Mouse (Mus musculus) liver, embryonic 14.5 days (tissue): Measurements from ENCODE around the gene Nek11. TPM values are rescaled to one million over a fixed set of nuclear protein-coding genes. Genes with fewer than 3 reads are reported as not detected.

Source experiments
- ATAC-seq: fragments of 200-750 bp; cut with Nextera tagmentation; 2 replicates; pipeline ENCODE4 v1.8.0; 2017; ENCODE audit warnings: moderate number of reproducible peaks, mild to moderate bottlenecking, moderate library complexity; ENCODE audit not compliant: insufficient read depth
- DNase-seq, 3 experiments: peaks; one replicate each; pipeline ENCODE4 v3.0.0-alpha.2; 2012 to 2013; ENCODE audit warnings: low read depth in 3 of 3, low spot score in 3 of 3
- H3K27ac ChIP-seq: fragments of 300-500 bp; sonication (generic); 2 replicates; pipeline ENCODE4 v1.5.1; 2014; ENCODE audit warnings: moderate library complexity, mild to moderate bottlenecking, control low read depth, inconsistent platforms
- H3K27me3 ChIP-seq: fragments of 300-500 bp; sonication (generic); 2 replicates; pipeline ENCODE4 v1.6.1; 2014; ENCODE audit warnings: mild to moderate bottlenecking, low read length, moderate library complexity; ENCODE audit not compliant: control insufficient read depth, insufficient read depth
- H3K36me3 ChIP-seq: fragments of 300-500 bp; sonication (generic); replicated peaks from 2 replicates; pipeline ENCODE4 v1.6.1; 2014; ENCODE audit warnings: low read depth; ENCODE audit not compliant: control insufficient read depth, insufficient read depth
- H3K4me1 ChIP-seq, 2 experiments: fragments of 200-500 bp in 1 of 2; fragments of 300-500 bp in 1 of 2; sonication (generic) in 1 of 2; replicated peaks; 2 replicates each; pipeline ENCODE4 v1.6.1; 2012 to 2014; ENCODE audit warnings: antibody characterized with exemption in 1 of 2, inconsistent platforms in 1 of 2, low read length in 1 of 2; ENCODE audit not compliant: control insufficient read depth in 2 of 2, insufficient read depth in 2 of 2
- H3K4me2 ChIP-seq: fragments of 300-500 bp; sonication (generic); 2 replicates; pipeline ENCODE4 v1.6.1; 2014; ENCODE audit warnings: low read depth, mild to moderate bottlenecking, control low read depth, moderate library complexity
- H3K4me3 ChIP-seq, 2 experiments: fragments of 200-500 bp in 1 of 2; fragments of 300-500 bp in 1 of 2; sonication (generic) in 1 of 2; 2 replicates each; pipeline ENCODE4 v1.5.1; 2012 to 2014; ENCODE audit warnings: low read depth in 2 of 2, low read length in 2 of 2, mild to moderate bottlenecking in 2 of 2, control low read depth in 1 of 2, inconsistent platforms in 1 of 2, moderate library complexity in 1 of 2; ENCODE audit not compliant: insufficient read depth in 1 of 2
- H3K9ac ChIP-seq: fragments of 300-500 bp; sonication (generic); replicated peaks from 2 replicates; pipeline ENCODE4 v1.6.1; 2014; ENCODE audit warnings: mild to moderate bottlenecking, control low read depth, moderate library complexity
- H3K9me3 ChIP-seq: fragments of 300-500 bp; sonication (generic); 2 replicates; pipeline ENCODE4 v1.6.1; 2016; ENCODE audit warnings: low read length, mixed read lengths; ENCODE audit not compliant: control insufficient read depth
- CTCF ChIP-seq: IDR thresholded peaks from 2 replicates; pipeline ENCODE4 v1.5.1; 2016; ENCODE audit warnings: antibody characterized with exemption, low read depth, control low read depth
- EP300 ChIP-seq: IDR thresholded peaks from 2 replicates; pipeline ENCODE4 v1.6.1; 2016; ENCODE audit warnings: antibody characterized with exemption, low read depth
- WGBS: fragments of 180-500 bp; shearing (Covaris S2); extraction: QIAGEN DNeasy Blood & Tissue Kit; methylation state at CpG from one replicate; pipeline ENCODE4 v1.1.7; 2014; ENCODE audit not compliant: insufficient replicate concordance; 5-methylcytosine and 5-hydroxymethylcytosine counted together
- polyA plus RNA-seq, 2 experiments: library from polyadenylated mRNA; depleted of rRNA in 1 of 2; stranded (reverse) in 1 of 2; unstranded in 1 of 2; fragments of >200 nt; fragmentation: Nextera tagmentation in 1 of 2; extraction: Ambion mirVana in 1 of 2; gene quantifications; 2 replicates each; pipeline versions ENCODE4 v1.2.1 to v1.2.3; 2012 to 2014

The Nek11 gene
- polyA plus RNA-seq, 2 experiments: not detected

DNA sequence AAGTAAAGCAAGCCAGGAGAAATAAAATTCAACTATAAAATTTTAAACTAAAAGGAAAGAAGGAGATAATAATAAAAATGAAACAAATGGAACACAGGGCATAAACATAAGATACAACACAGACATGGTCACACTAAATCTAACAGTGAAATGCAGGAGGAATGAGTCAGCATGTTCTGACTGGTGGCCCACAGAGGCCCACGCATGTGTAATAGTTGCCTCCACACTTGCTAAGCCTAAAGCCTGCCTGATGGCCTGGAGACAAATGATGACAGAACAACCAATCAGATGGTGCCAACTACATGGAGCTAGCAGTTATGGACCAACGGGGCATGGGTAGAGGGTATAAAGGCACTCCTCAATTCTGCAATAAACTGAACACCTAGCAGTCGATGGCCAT, 93.1 kb downstream of the Nek11 start:
- Histone ChIP-seq H3K9ac (no peak overlapping the region), H3K4me2 (no peak overlapping the region), H3K36me3 (no peaks in the 10 kb centered on the region), H3K27me3 (no peaks in the 10 kb centered on the region), H3K4me3 (no peak overlapping the region), H3K27ac (no peak overlapping the region), H3K4me1 (no peaks in the 10 kb centered on the region), H3K9me3 (no peaks in the 10 kb centered on the region)
- no peak for TF ChIP-seq EP300
- no peak for TF ChIP-seq CTCF
- DNase-seq: no peak
- no peak for ATAC-seq
- 55% methylated on average over 3 of the region's 3 CpGs for WGBS

DNA sequence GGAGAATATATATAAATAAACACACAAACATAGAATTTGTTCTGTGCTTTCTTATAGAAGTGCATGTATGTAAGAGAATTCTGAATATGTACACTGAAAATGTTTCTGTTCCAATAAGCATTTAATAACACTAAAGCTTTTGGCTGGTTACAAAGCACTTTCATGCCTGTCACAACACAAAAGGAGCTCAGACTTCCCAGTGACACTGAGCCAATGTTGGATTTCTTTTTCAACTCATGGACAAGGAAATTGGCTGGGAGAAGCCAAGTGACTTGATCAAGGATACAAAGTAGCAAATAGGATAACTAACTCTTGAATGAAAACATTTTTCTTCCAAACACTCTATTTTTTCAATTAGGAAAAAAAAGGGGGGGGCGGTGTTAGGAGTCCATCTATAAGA, 93.9 kb downstream of the Nek11 start:
- TF ChIP-seq EP300 (no peak), CTCF (no peak)
- Histone ChIP-seq H3K4me3 (no peak overlapping the region), H3K4me2 (no peak overlapping the region), H3K27me3 (no peaks in the 10 kb centered on the region), H3K4me1 (no peaks in the 10 kb centered on the region), H3K36me3 (no peaks in the 10 kb centered on the region), H3K9ac (no peak overlapping the region), H3K27ac (no peak overlapping the region), H3K9me3 (peaks cover 2% of the 10 kb centered on the region; the same call in 1 of the 2 replicates)
- ATAC-seq (no peak), DNase-seq (no peak)
- 76% methylated on average over 1 of the region's 1 CpGs for WGBS

DNA sequence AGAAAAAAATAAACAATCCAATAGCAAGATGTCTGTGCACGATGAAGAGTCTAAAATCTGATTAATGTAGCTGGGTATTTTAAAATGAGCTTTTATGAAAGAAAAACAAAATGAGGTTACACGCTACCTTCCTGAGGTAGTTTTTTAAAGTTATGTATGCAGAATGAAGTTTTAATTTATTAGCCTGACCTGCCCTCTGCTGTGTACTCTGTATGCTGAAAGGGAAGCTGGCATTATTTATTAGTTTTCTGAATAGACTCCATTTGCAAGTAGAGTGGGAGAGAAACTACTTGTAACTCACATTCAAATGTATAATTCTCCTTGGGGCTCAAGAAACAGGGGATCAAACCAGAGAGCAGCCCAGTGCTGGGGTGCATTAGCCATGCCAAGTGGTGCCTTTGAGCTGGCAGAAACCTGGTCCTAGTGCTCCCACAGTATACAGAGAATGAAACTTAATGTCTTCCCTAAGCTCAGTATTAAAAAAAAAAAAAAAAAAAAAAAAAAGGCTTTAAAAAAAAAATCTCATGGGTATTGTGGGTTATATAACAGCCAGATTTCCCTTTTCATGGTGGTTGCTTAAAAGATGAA, 94.5 kb downstream of the Nek11 start:
- ATAC-seq: no peak
- H3K4me1 ChIP-seq: no peaks in the 10 kb centered on the region
- no peak overlapping the region for H3K27ac ChIP-seq
- peaks cover 2% of the 10 kb centered on the region; the same call in 1 of the 2 replicates for H3K9me3 ChIP-seq
- no peak overlapping the region for H3K4me3 ChIP-seq
- no peak overlapping the region for H3K9ac ChIP-seq
- no peak for DNase-seq
- H3K4me2 ChIP-seq: no peak overlapping the region
- no peak for TF ChIP-seq EP300
- TF ChIP-seq CTCF: no peak
- 62% methylated on average over 2 of the region's 2 CpGs for WGBS
- H3K36me3 ChIP-seq: no peaks in the 10 kb centered on the region
- H3K27me3 ChIP-seq: no peaks in the 10 kb centered on the region

DNA sequence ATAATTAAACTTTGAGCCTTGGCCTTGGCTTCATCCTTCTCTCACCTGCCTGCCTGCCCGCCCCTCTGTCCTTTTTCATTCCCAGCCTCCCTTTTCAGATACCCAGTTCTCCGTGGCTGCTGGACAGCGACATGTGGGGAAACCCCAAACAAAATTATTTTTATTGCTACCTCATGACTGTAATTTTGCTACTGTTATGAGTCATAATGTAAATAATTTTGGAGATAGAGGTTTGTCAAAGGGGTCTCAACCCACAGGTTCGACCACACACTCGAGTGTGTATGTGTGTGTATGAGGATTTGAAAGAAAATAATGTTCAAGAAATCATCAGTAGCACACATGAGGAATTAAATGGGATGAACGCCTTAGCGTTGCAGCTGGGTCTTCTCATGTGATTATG, 110.7 kb downstream of the Nek11 start:
- Histone ChIP-seq H3K9ac (no peak overlapping the region), H3K4me2 (no peak overlapping the region), H3K27me3 (no peaks in the 10 kb centered on the region), H3K27ac (no peak overlapping the region), H3K9me3 (no peaks in the 10 kb centered on the region), H3K4me3 (no peak overlapping the region), H3K36me3 (no peaks in the 10 kb centered on the region), H3K4me1 (no peaks in the 10 kb centered on the region)
- 25% methylated on average over 7 of the region's 7 CpGs for WGBS
- ATAC-seq (no peak), DNase-seq (no peak)
- TF ChIP-seq CTCF: no peak
- TF ChIP-seq EP300: no peak

DNA sequence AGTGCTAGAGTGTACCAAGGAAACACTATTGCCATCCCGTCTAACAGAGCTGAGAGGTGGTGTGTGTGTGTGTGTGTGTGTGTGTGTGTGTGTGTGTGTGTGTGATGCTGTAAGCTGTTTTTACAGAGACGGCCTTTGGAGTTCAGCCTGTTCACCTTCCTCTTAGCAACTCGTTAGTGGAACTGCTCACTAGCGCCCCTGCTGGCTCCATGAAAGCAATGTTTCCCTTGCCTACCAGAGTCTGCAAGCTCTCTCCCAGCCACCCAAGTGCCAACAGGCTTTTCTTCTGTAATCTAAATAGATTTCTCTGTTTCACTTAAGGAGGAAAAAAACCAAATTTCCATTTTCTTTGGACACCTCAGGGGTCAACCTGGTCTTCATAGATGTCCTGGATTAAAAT, 112.6 kb downstream of the Nek11 start:
- H3K27me3 ChIP-seq: no peaks in the 10 kb centered on the region
- ATAC-seq: no peak
- H3K4me2 ChIP-seq: no peak overlapping the region
- no peak for TF ChIP-seq EP300
- peak; percentile 60 for TF ChIP-seq CTCF
- no peak overlapping the region for H3K27ac ChIP-seq
- 24% methylated on average over 4 of the region's 4 CpGs for WGBS
- DNase-seq: no peak
- H3K9me3 ChIP-seq: no peaks in the 10 kb centered on the region
- no peak overlapping the region for H3K9ac ChIP-seq
- no peak overlapping the region for H3K4me3 ChIP-seq
- no peaks in the 10 kb centered on the region for H3K4me1 ChIP-seq
- H3K36me3 ChIP-seq: no peaks in the 10 kb centered on the region
